Mouse (Mus musculus) MEL (cell line): Measurements from ENCODE around the gene Rtp3. TPM values are rescaled to one million over a fixed set of nuclear protein-coding genes. Genes with fewer than 3 reads are reported as not detected.

Experiments used
- DNase-seq: peaks from one replicate; pipeline ENCODE4 v3.0.0; 2011; ENCODE audit warnings: low read depth, low spot score
- H3K27ac ChIP-seq: 2 replicates; pipeline ENCODE4 v1.5.1; 2012; ENCODE audit warnings: low read depth, mild to moderate bottlenecking, control low read depth, low read length, moderate library complexity; ENCODE audit not compliant: control insufficient read depth
- H3K27me3 ChIP-seq, 2 experiments: fragments of 150-350 bp in 1 of 2; sonication (generic) in 1 of 2; 2 replicates each; pipeline ENCODE4 v1.6.1; 2012; ENCODE audit warnings: low read length in 2 of 2, mild to moderate bottlenecking in 2 of 2, improper control_type of control experiment in 1 of 2, moderate library complexity in 1 of 2; ENCODE audit not compliant: insufficient read depth in 2 of 2, control insufficient read depth in 1 of 2
- H3K36me3 ChIP-seq, 2 experiments: 2 replicates each; pipeline ENCODE4 v1.6.1; 2012 to 2014; ENCODE audit warnings: low read length in 2 of 2, improper control_type of control experiment in 1 of 2, inconsistent platforms in 1 of 2, mild to moderate bottlenecking in 1 of 2; ENCODE audit not compliant: insufficient read depth in 2 of 2, control insufficient read depth in 1 of 2
- H3K4me1 ChIP-seq, 2 experiments: fragments of 150-350 bp in 1 of 2; sonication (generic) in 1 of 2; 2 replicates each; pipeline ENCODE4 v1.6.1; 2012; ENCODE audit warnings: low read length in 2 of 2, improper control_type of control experiment in 1 of 2, mild to moderate bottlenecking in 1 of 2; ENCODE audit not compliant: insufficient read depth in 2 of 2, control insufficient read depth in 1 of 2
- H3K4me3 ChIP-seq, 2 experiments: fragments of 150-350 bp in 1 of 2; sonication (generic) in 1 of 2; 2 replicates each; pipeline ENCODE4 v1.5.1; 2012; ENCODE audit warnings: low read depth in 2 of 2, low read length in 2 of 2, mild to moderate bottlenecking in 2 of 2, moderate library complexity in 2 of 2, control low read depth in 1 of 2, improper control_type of control experiment in 1 of 2; ENCODE audit not compliant: control insufficient read depth in 1 of 2, insufficient read depth in 1 of 2
- H3K79me2 ChIP-seq: 2 replicates; pipeline ENCODE4 v1.6.1; 2012; ENCODE audit warnings: mild to moderate bottlenecking, low read length, moderate library complexity; ENCODE audit not compliant: control insufficient read depth, poor library complexity, insufficient read depth
- H3K9ac ChIP-seq: 2 replicates; pipeline ENCODE4 v1.6.1; 2012; ENCODE audit warnings: low read depth, mild to moderate bottlenecking, control low read depth, low read length, moderate library complexity; ENCODE audit not compliant: control insufficient read depth, poor library complexity, severe bottlenecking
- H3K9me3 ChIP-seq: fragments of 150-350 bp; sonication (generic); replicated peaks from 2 replicates; pipeline ENCODE4 v1.6.1; 2012; ENCODE audit warnings: mild to moderate bottlenecking, low read length, improper control_type of control experiment, moderate library complexity; ENCODE audit not compliant: insufficient read depth
- CTCF ChIP-seq, 3 experiments: IDR thresholded peaks in 2 of 3; conservative IDR thresholded peaks in 1 of 3; 2 replicates each; pipeline ENCODE4 v1.5.1; 2011 to 2012; ENCODE audit warnings: low read length in 3 of 3, low read depth in 2 of 3, mild to moderate bottlenecking in 2 of 3, improper control_type of control experiment in 1 of 3, inconsistent platforms in 1 of 3, mixed read lengths in 1 of 3, moderate library complexity in 1 of 3; ENCODE audit not compliant: control insufficient read depth in 1 of 3, insufficient read depth in 1 of 3, poor library complexity in 1 of 3, severe bottlenecking in 1 of 3
- E2F4 ChIP-seq: IDR thresholded peaks from 2 replicates; pipeline ENCODE4 v1.6.1; 2011; ENCODE audit warnings: low read depth, low read length, improper control_type of control experiment, borderline replicate concordance
- ETS1 ChIP-seq: IDR thresholded peaks from 2 replicates; pipeline ENCODE4 v1.6.1; 2012; ENCODE audit warnings: low read depth, mild to moderate bottlenecking, inconsistent platforms, low read length, improper control_type of control experiment, moderate library complexity
- GATA1 ChIP-seq: IDR thresholded peaks from 2 replicates; pipeline ENCODE4 v1.6.1; 2011; ENCODE audit warnings: low read depth, low read length, improper control_type of control experiment
- KAT2A ChIP-seq: conservative IDR thresholded peaks from 2 replicates; pipeline ENCODE4 v1.6.1; 2012; ENCODE audit warnings: low read depth, low read length, improper control_type of control experiment, inconsistent platforms
- MAX ChIP-seq: IDR thresholded peaks from 2 replicates; pipeline ENCODE4 v1.6.1; 2011; ENCODE audit warnings: low read length, improper control_type of control experiment
- MEF2A ChIP-seq: IDR thresholded peaks from 2 replicates; pipeline ENCODE4 v1.6.1; 2014; ENCODE audit warnings: low read depth, mild to moderate bottlenecking, inconsistent platforms, low read length, improper control_type of control experiment; ENCODE audit not compliant: poor library complexity, insufficient replicate concordance, severe bottlenecking; ENCODE audit errors: extremely low read depth
- MXI1 ChIP-seq: IDR thresholded peaks from 2 replicates; pipeline ENCODE4 v1.6.1; 2011; ENCODE audit warnings: mild to moderate bottlenecking, low read depth, low read length, improper control_type of control experiment
- NRF1 ChIP-seq: IDR thresholded peaks from 2 replicates; pipeline ENCODE4 v1.6.1; 2014; ENCODE audit warnings: low read depth, mild to moderate bottlenecking, inconsistent platforms, low read length, improper control_type of control experiment, moderate library complexity; ENCODE audit not compliant: poor library complexity, insufficient read depth, severe bottlenecking
- POLR2AphosphoS5 ChIP-seq: IDR thresholded peaks from 2 replicates; pipeline ENCODE4 v1.6.1; 2012; ENCODE audit warnings: low read depth, borderline replicate concordance, mild to moderate bottlenecking, inconsistent platforms, low read length, moderate library complexity, mixed read lengths
- RCOR1 ChIP-seq: IDR thresholded peaks from 2 replicates; pipeline ENCODE4 v1.6.1; 2012; ENCODE audit warnings: low read depth, mild to moderate bottlenecking, inconsistent platforms, low read length, improper control_type of control experiment
- SIN3A ChIP-seq: IDR thresholded peaks from 2 replicates; pipeline ENCODE4 v1.6.1; 2012; ENCODE audit warnings: low read length, improper control_type of control experiment, inconsistent platforms
- SMC3 ChIP-seq: IDR thresholded peaks from 2 replicates; pipeline ENCODE4 v1.6.1; 2011; ENCODE audit warnings: low read depth, low read length, improper control_type of control experiment
- TBP ChIP-seq: IDR thresholded peaks from 2 replicates; pipeline ENCODE4 v1.8.0; 2011; ENCODE audit warnings: low read depth, low read length, improper control_type of control experiment
- UBTF ChIP-seq: IDR thresholded peaks from 2 replicates; pipeline ENCODE4 v1.6.1; 2012; ENCODE audit warnings: low read depth, mild to moderate bottlenecking, inconsistent platforms, low read length, improper control_type of control experiment, moderate library complexity, borderline replicate concordance; ENCODE audit not compliant: insufficient read depth
- ZC3H11A ChIP-seq: IDR thresholded peaks from 2 replicates; pipeline ENCODE4 v1.6.1; 2012; ENCODE audit warnings: low read depth, mild to moderate bottlenecking, inconsistent platforms, low read length, improper control_type of control experiment
- polyA plus RNA-seq, 2 experiments: library from polyadenylated mRNA; stranded (reverse) in 1 of 2; unstranded in 1 of 2; fragments of >175 nt in 1 of 2; fragments of >200 nt in 1 of 2; gene quantifications; 2 replicates each; pipeline versions ENCODE4 v1.2.1 to v1.2.4; 2012; ENCODE audit warnings: low replicate concordance in 2 of 2, low read depth in 1 of 2; ENCODE audit not compliant: insufficient read length in 2 of 2, insufficient read depth in 1 of 2, missing spikeins in 1 of 2
- total RNA-seq: library from RNA; depleted of rRNA; stranded (reverse); fragments of 300-350 nt; gene quantifications from 2 replicates; pipeline ENCODE4 v1.2.3, GENCODE M21; 2012

The Rtp3 gene
- total and polyA plus RNA-seq, 3 experiments: not detected

DNA sequence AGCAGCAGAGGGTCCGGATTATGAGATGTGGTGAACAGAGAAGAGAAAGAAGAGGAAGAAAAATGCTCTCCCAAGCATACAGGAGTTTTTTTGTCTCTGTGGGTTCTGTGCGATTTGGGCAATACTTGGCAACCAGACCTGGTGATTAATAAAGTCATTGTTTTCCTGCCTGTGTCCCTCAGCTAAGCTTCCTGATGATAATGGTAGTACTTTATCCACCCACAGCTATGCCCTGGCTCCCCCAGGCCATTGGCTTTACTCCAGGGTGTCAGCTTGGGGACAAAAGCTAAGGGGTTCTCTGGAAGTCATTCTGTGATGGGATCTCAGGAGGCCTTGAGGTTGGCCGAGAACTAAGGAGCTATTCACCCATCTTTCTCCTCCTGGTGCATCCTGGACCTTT lies 21.7 kb upstream of the Rtp3 start:
- H3K9ac ChIP-seq: no peak overlapping the region

DNA sequence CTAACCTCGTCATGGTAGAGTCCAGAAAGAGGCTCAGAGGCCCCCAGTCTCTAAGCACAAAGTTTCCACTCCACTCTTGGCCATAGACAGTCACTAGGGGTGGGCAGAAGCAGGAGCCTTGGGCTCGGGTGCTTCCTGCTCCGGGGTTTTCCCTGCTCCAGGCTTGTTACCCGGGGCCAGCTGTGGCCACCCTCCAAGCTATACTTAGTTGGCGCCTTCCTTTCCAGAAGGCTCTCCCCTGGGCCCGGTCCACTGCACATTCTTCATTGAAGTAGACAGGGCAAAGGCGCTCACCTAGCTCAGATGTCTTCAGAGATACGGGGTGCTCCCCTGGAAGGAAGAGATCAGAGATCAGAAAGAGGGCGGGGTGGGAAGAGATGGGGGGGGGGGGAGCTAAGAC lies 21.2 kb upstream of the Rtp3 start:
- no peak for TF ChIP-seq NRF1
- no peak for TF ChIP-seq GATA1
- Histone ChIP-seq H3K79me2 (no peaks in the 10 kb centered on the region), H3K36me3 (no peaks in the 10 kb centered on the region), H3K4me1 (no peaks in the 10 kb centered on the region), H3K27ac (no peak overlapping the region), H3K27me3 (no peaks in the 10 kb centered on the region), H3K4me3 (no peak overlapping the region), H3K9me3 (no peaks in the 10 kb centered on the region), H3K9ac (no peak overlapping the region)
- no peak for DNase-seq

More for the DNA sequence above, 21.7 kb upstream of the Rtp3 start:
- no peaks in the 10 kb centered on the region for H3K9me3 ChIP-seq
- no peak overlapping the region for H3K4me3 ChIP-seq
- no peaks in the 10 kb centered on the region for H3K4me1 ChIP-seq
- DNase-seq: no peak
- H3K27ac ChIP-seq: no peak overlapping the region
- no peaks in the 10 kb centered on the region for H3K36me3 ChIP-seq
- no peak for TF ChIP-seq POLR2AphosphoS5
- no peak for TF ChIP-seq SMC3
- TF ChIP-seq, all 39 proteins: peak for 0
- H3K79me2 ChIP-seq: no peaks in the 10 kb centered on the region
- H3K27me3 ChIP-seq: no peaks in the 10 kb centered on the region

DNA sequence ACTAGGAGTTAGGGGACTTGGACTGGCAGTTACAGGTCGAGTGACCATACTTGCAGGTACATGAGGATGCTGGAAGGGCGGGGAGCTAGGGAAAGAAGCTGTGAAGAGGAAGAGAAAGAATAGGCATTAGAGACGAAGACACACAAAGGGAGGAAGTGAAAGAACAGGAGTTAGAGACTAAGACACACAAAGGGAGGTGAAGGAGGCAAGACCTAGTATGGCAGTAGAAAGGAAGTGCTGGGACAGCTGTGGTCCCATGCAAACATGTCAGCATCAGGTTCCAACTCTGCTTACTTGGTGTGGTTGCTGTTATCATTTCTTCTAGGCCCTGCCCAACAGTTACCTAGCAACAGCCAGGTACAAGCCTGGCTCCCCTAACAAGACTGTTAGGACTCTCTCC lies 19.4 kb upstream of the Rtp3 start:
- no peak for TF ChIP-seq KAT2A
- TF ChIP-seq CTCF (IDR thresholded peaks at IDR 0.05 in 2 of 3, conservative IDR thresholded peaks at IDR 0.05 in 1 of 3; ENCODE audit: control insufficient read depth in 1 of 3, insufficient read depth in 1 of 3, low read depth in 2 of 3, low read length in 3 of 3, poor library complexity in 1 of 3, severe bottlenecking in 1 of 3): no peak
- no peak for TF ChIP-seq ZC3H11A
- TF ChIP-seq SIN3A: no peak
- no peak for TF ChIP-seq ETS1
- no peak for TF ChIP-seq MXI1
- no peak for TF ChIP-seq UBTF
- TF ChIP-seq MEF2A: no peak
- no peak for TF ChIP-seq MAX
- TF ChIP-seq TBP: no peak
- TF ChIP-seq E2F4: no peak
- TF ChIP-seq RCOR1: no peak
- H3K4me1 ChIP-seq: no peaks in the 10 kb centered on the region
- no peak overlapping the region for H3K4me3 ChIP-seq
- no peak overlapping the region for H3K27ac ChIP-seq
- H3K36me3 ChIP-seq: no peaks in the 10 kb centered on the region
- no peaks in the 10 kb centered on the region for H3K79me2 ChIP-seq
- H3K9me3 ChIP-seq: no peaks in the 10 kb centered on the region
- no peak for DNase-seq
- peaks cover 0 to 2% of the 10 kb centered on the region in 2 experiments; a peak in 1 of 4 replicates for H3K27me3 ChIP-seq
- no peak overlapping the region for H3K9ac ChIP-seq
